Mouse (Mus musculus): Measurements from ENCODE around the gene Tas1r3. TPM values are rescaled to one million over a fixed set of nuclear protein-coding genes. Genes with fewer than 3 reads are reported as not detected.

Gene Tas1r3
- total and polyA plus RNA-seq, 2 experiments, result 0.35 to 0.37 TPM

GRCm38 (mm10) chr4:155853421-155853820 is 9.7 kb downstream of the Tas1r3 start:
- WGBS, result 95% methylated on average over 9 of the region's 9 CpGs
- no peak for DNase-seq (ENCODE audit: extremely low read depth, low read depth, low spot score)
- Histone ChIP-seq H3K27me3 (ENCODE audit: control insufficient read depth, insufficient read depth, low read length) (no peaks in the 10 kb centered on the region), H3K36me3 (ENCODE audit: control insufficient read depth, insufficient read depth, low read length) (peaks cover 7% of the 10 kb centered on the region; the same call in 1 of the 2 replicates), H3K27ac (replicated peaks; ENCODE audit: insufficient read depth, low read depth, low read length) (no peak overlapping the region), H3K4me3 (ENCODE audit: insufficient read depth, low read depth, low read length) (no peak overlapping the region), H3K79me2 (ENCODE audit: control insufficient read depth, insufficient read depth, low read length) (peaks cover 31% of the 10 kb centered on the region), H3K4me1 (ENCODE audit: control insufficient read depth, insufficient read depth, low read length) (peaks cover 21% of the 10 kb centered on the region), H3K9ac (ENCODE audit: low read depth, low read length) (no peak overlapping the region)
- TF ChIP-seq POLR2A (IDR thresholded peaks at IDR 0.05; ENCODE audit: extremely low read depth, insufficient read depth, low read length) (no peak), CTCF (IDR thresholded peaks at IDR 0.05; ENCODE audit: low read depth, low read length) (no peak)

DNA sequence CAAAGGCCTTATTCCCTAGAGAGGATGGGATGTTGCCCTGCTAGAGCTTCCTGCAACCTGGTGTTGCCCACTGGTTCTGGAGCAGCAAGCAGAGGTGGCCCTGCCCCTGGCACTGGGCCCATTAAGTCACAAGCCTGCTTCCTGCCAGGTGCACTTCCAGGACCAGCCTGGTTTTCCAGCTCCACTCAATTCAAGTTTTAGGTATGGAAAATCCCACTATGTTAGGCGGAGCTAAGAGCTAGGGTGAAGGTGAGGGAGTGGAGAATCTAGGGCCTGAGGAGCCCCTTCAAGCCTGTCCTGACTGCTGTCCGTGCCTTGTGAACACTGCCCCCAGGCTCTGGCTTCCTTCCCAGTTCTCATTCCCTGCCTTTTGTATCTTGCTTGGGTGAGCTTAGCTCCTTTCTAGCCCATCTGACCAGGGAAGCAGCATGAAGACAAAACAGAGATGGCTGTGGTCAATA is 11.2 kb downstream of the Tas1r3 start:
- Histone ChIP-seq H3K36me3 (ENCODE audit: control insufficient read depth, insufficient read depth, low read length) (peaks cover 3% of the 10 kb centered on the region; the same call in 1 of the 2 replicates), H3K4me1 (ENCODE audit: control insufficient read depth, insufficient read depth, low read length) (peaks cover 21% of the 10 kb centered on the region), H3K9ac (ENCODE audit: low read depth, low read length) (no peak overlapping the region), H3K27me3 (ENCODE audit: control insufficient read depth, insufficient read depth, low read length) (no peaks in the 10 kb centered on the region), H3K27ac (replicated peaks; ENCODE audit: insufficient read depth, low read depth, low read length) (no peak overlapping the region), H3K4me3 (ENCODE audit: insufficient read depth, low read depth, low read length) (no peak overlapping the region), H3K79me2 (ENCODE audit: control insufficient read depth, insufficient read depth, low read length) (peaks cover 40% of the 10 kb centered on the region)
- no peak for DNase-seq (ENCODE audit: extremely low read depth, low read depth, low spot score)
- WGBS, result 71% methylated on average over 2 of the region's 2 CpGs
- TF ChIP-seq CTCF (IDR thresholded peaks at IDR 0.05; ENCODE audit: low read depth, low read length) (no peak), POLR2A (IDR thresholded peaks at IDR 0.05; ENCODE audit: extremely low read depth, insufficient read depth, low read length) (no peak)

GRCm38 (mm10) chr4:155851368-155851767 is 11.8 kb downstream of the Tas1r3 start:
- TF ChIP-seq POLR2A (IDR thresholded peaks at IDR 0.05; ENCODE audit: extremely low read depth, insufficient read depth, low read length), result no peak
- TF ChIP-seq CTCF (IDR thresholded peaks at IDR 0.05; ENCODE audit: low read depth, low read length), result no peak
- no peak for DNase-seq (ENCODE audit: extremely low read depth, low read depth, low spot score)
- 92% methylated on average over 3 of the region's 3 CpGs for WGBS
- Histone ChIP-seq H3K9ac (ENCODE audit: low read depth, low read length) (no peak overlapping the region), H3K4me3 (ENCODE audit: insufficient read depth, low read depth, low read length) (no peak overlapping the region), H3K79me2 (ENCODE audit: control insufficient read depth, insufficient read depth, low read length) (peaks cover 40% of the 10 kb centered on the region), H3K36me3 (ENCODE audit: control insufficient read depth, insufficient read depth, low read length) (peaks cover 3% of the 10 kb centered on the region; the same call in 1 of the 2 replicates), H3K27me3 (ENCODE audit: control insufficient read depth, insufficient read depth, low read length) (no peaks in the 10 kb centered on the region), H3K27ac (replicated peaks; ENCODE audit: insufficient read depth, low read depth, low read length) (no peak overlapping the region), H3K4me1 (ENCODE audit: control insufficient read depth, insufficient read depth, low read length) (peaks cover 25% of the 10 kb centered on the region)

DNA sequence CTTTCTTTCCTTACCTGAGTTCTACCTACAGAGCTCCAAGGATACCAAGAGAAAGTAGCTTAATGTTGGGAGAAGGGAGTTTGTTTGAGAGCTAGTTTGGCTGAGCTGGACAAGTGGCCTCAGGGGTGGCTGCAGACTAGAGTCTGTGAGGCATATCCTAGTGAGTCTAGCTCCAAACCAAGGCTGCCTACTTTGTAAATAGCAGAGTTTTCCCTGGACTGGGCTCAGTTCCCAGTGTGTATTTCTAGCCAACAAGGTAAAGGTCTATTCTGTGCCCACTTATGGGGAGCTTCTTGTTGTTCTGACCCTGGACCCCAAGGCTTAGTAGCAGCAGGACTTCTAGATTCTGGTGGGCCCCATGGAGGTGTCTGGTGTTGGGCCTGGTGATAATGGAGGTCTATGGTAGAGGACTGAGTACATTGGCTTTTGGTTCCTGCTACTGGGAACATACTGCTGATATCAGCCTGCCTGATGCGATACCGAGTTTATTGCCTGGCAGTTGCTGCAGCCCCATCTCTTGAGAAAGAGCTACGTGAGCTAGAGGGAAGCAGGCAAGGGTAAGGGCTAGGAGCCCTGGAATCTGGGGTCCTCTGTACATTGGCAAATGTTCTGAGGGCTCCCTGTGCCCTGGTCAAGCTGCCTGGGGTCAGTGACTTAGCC is 13.2 kb downstream of the Tas1r3 start:
- Histone ChIP-seq H3K36me3 (ENCODE audit: control insufficient read depth, insufficient read depth, low read length) (no peaks in the 10 kb centered on the region), H3K79me2 (ENCODE audit: control insufficient read depth, insufficient read depth, low read length) (peaks cover 40% of the 10 kb centered on the region), H3K4me1 (ENCODE audit: control insufficient read depth, insufficient read depth, low read length) (peaks cover 25% of the 10 kb centered on the region), H3K27ac (replicated peaks; ENCODE audit: insufficient read depth, low read depth, low read length) (peak overlapping the region; percentile 15; the same call in 1 of the 2 replicates), H3K9ac (ENCODE audit: low read depth, low read length) (no peak overlapping the region), H3K4me3 (ENCODE audit: insufficient read depth, low read depth, low read length) (no peak overlapping the region), H3K27me3 (ENCODE audit: control insufficient read depth, insufficient read depth, low read length) (no peaks in the 10 kb centered on the region)
- peak; percentile 64 for DNase-seq (ENCODE audit: extremely low read depth, low read depth, low spot score)
- TF ChIP-seq CTCF (IDR thresholded peaks at IDR 0.05; ENCODE audit: low read depth, low read length) (no peak), POLR2A (IDR thresholded peaks at IDR 0.05; ENCODE audit: extremely low read depth, insufficient read depth, low read length) (no peak)
- WGBS, result 26% methylated on average over 3 of the region's 3 CpGs

- TF ChIP-seq POLR2A (IDR thresholded peaks at IDR 0.05; ENCODE audit: extremely low read depth, insufficient read depth, low read length) (no peak), CTCF (IDR thresholded peaks at IDR 0.05; ENCODE audit: low read depth, low read length) (no peak)
- Histone ChIP-seq H3K4me1 (ENCODE audit: control insufficient read depth, insufficient read depth, low read length) (peaks cover 25% of the 10 kb centered on the region), H3K36me3 (ENCODE audit: control insufficient read depth, insufficient read depth, low read length) (no peaks in the 10 kb centered on the region), H3K79me2 (ENCODE audit: control insufficient read depth, insufficient read depth, low read length) (peaks cover 40% of the 10 kb centered on the region), H3K9ac (ENCODE audit: low read depth, low read length) (no peak overlapping the region), H3K4me3 (ENCODE audit: insufficient read depth, low read depth, low read length) (no peak overlapping the region), H3K27ac (replicated peaks; ENCODE audit: insufficient read depth, low read depth, low read length) (no peak overlapping the region), H3K27me3 (ENCODE audit: control insufficient read depth, insufficient read depth, low read length) (no peaks in the 10 kb centered on the region)
- 78% methylated on average over 2 of the region's 2 CpGs for WGBS
- no peak for DNase-seq (ENCODE audit: extremely low read depth, low read depth, low spot score)
Measured at GRCm38 (mm10) chr4:155849391-155849790, 13.8 kb downstream of the Tas1r3 start.
